Mouse (Mus musculus) CH12.LX (cell line): ENCODE measurements around the gene Gm15737. TPM values are rescaled to one million over a fixed set of nuclear protein-coding genes. Genes with fewer than 3 reads are reported as not detected.

Experiments used
- DNase-seq: peaks from one replicate; pipeline ENCODE4 v3.0.0-alpha.2; 2013; ENCODE audit errors: extremely low read depth
- H3K27ac ChIP-seq: 2 replicates; pipeline ENCODE4 v1.5.1; 2012; ENCODE audit warnings: low read depth, mild to moderate bottlenecking, control low read depth, moderate library complexity; ENCODE audit not compliant: insufficient read depth
- H3K27me3 ChIP-seq: replicated peaks from 2 replicates; pipeline ENCODE3; 2012; ENCODE audit warnings: inconsistent platforms
- H3K36me3 ChIP-seq, 2 experiments: replicated peaks in 1 of 2; 2 replicates each; pipeline versions ENCODE3 to v1.6.1; 2012; ENCODE audit warnings: inconsistent platforms in 1 of 2, low read length in 1 of 2, mild to moderate bottlenecking in 1 of 2, mixed read lengths in 1 of 2, moderate library complexity in 1 of 2; ENCODE audit not compliant: control insufficient read depth in 1 of 2, insufficient read depth in 1 of 2
- H3K4me1 ChIP-seq, 2 experiments: 2 replicates each; pipeline ENCODE4 v1.6.1; 2012; ENCODE audit warnings: inconsistent platforms in 1 of 2, moderate library complexity in 1 of 2; ENCODE audit not compliant: insufficient read depth in 2 of 2, control insufficient read depth in 1 of 2
- H3K4me2 ChIP-seq: 2 replicates; pipeline ENCODE4 v1.6.1; 2012; ENCODE audit warnings: low read depth, mild to moderate bottlenecking, control low read depth; ENCODE audit not compliant: poor library complexity, insufficient read depth, severe bottlenecking
- H3K4me3 ChIP-seq, 3 experiments: fragments of 150-350 bp in 1 of 3; sonication (generic) in 1 of 3; replicated peaks in 1 of 3; 2 replicates each; pipeline versions ENCODE3 to v1.5.1; 2011 to 2012; ENCODE audit warnings: low read depth in 2 of 3, low read length in 2 of 3, mild to moderate bottlenecking in 2 of 3, moderate library complexity in 2 of 3, control low read depth in 1 of 3, improper control_type of control experiment in 1 of 3, inconsistent platforms in 1 of 3, mixed read lengths in 1 of 3; ENCODE audit not compliant: poor library complexity in 1 of 3
- H3K79me2 ChIP-seq: replicated peaks from 2 replicates; pipeline ENCODE4 v1.6.1; 2012; ENCODE audit warnings: mild to moderate bottlenecking, moderate library complexity; ENCODE audit not compliant: control insufficient read depth, poor library complexity, insufficient read depth, severe bottlenecking; ENCODE audit errors: extremely low read depth
- H3K9ac ChIP-seq: 2 replicates; pipeline ENCODE4 v1.6.1; 2012; ENCODE audit warnings: low read depth, mild to moderate bottlenecking, control low read depth, moderate library complexity; ENCODE audit not compliant: insufficient read depth
- H3K9me3 ChIP-seq: replicated peaks from 2 replicates; pipeline ENCODE3; 2012; ENCODE audit warnings: low read length, inconsistent platforms, mixed read lengths
- BHLHE40 ChIP-seq: IDR thresholded peaks from 2 replicates; pipeline ENCODE4 v1.6.1; 2011; ENCODE audit warnings: mild to moderate bottlenecking, low read depth, low read length, improper control_type of control experiment
- CHD1 ChIP-seq: IDR thresholded peaks from 2 replicates; pipeline ENCODE4 v1.6.1; 2012; ENCODE audit warnings: low read depth, low read length, improper control_type of control experiment, inconsistent platforms
- CTCF ChIP-seq, 2 experiments: IDR thresholded peaks in 1 of 2; conservative IDR thresholded peaks in 1 of 2; 2 replicates each; pipeline ENCODE4 v1.5.1; 2011 to 2012; ENCODE audit warnings: low read depth in 2 of 2, low read length in 2 of 2, improper control_type of control experiment in 1 of 2, inconsistent platforms in 1 of 2, mild to moderate bottlenecking in 1 of 2, moderate library complexity in 1 of 2
- E2F4 ChIP-seq: IDR thresholded peaks from 2 replicates; pipeline ENCODE4 v1.6.1; 2011; ENCODE audit warnings: low read depth, low read length, improper control_type of control experiment; ENCODE audit not compliant: insufficient replicate concordance
- ELF1 ChIP-seq: IDR thresholded peaks from 2 replicates; pipeline ENCODE4 v1.6.1; 2014; ENCODE audit warnings: low read depth, mild to moderate bottlenecking, inconsistent platforms, low read length, improper control_type of control experiment
- EP300 ChIP-seq: IDR thresholded peaks from 2 replicates; pipeline ENCODE4 v1.6.1; 2011; ENCODE audit warnings: low read length, improper control_type of control experiment
- ETS1 ChIP-seq: conservative IDR thresholded peaks from 2 replicates; pipeline ENCODE4 v1.6.1; 2012; ENCODE audit warnings: low read depth, mild to moderate bottlenecking, inconsistent platforms, low read length, improper control_type of control experiment, moderate library complexity
- GABPA ChIP-seq: IDR thresholded peaks from 2 replicates; pipeline ENCODE4 v1.6.1; 2012; ENCODE audit warnings: low read depth, low read length, improper control_type of control experiment, inconsistent platforms; ENCODE audit not compliant: insufficient replicate concordance
- HCFC1 ChIP-seq: IDR thresholded peaks from 2 replicates; pipeline ENCODE4 v1.6.1; 2012; ENCODE audit warnings: low read depth, mild to moderate bottlenecking, inconsistent platforms, low read length, improper control_type of control experiment
- IRF4 ChIP-seq: IDR thresholded peaks from 2 replicates; pipeline ENCODE4 v1.6.1; 2014; ENCODE audit warnings: low read depth, mild to moderate bottlenecking, inconsistent platforms, low read length, improper control_type of control experiment
- JUN ChIP-seq: IDR thresholded peaks from 2 replicates; pipeline ENCODE4 v1.6.1; 2011; ENCODE audit warnings: low read depth, mild to moderate bottlenecking, low read length, improper control_type of control experiment, moderate library complexity; ENCODE audit not compliant: insufficient read depth
- KAT2A ChIP-seq: IDR thresholded peaks from 2 replicates; pipeline ENCODE4 v1.6.1; 2012; ENCODE audit warnings: low read length, improper control_type of control experiment, inconsistent platforms; ENCODE audit not compliant: insufficient replicate concordance
- MAFK ChIP-seq: IDR thresholded peaks from 2 replicates; pipeline ENCODE4 v1.6.1; 2011; ENCODE audit warnings: low read length, improper control_type of control experiment; ENCODE audit not compliant: insufficient replicate concordance
- MAZ ChIP-seq: IDR thresholded peaks from 2 replicates; pipeline ENCODE4 v1.6.1; 2012; ENCODE audit warnings: low read depth, mild to moderate bottlenecking, inconsistent platforms, low read length, improper control_type of control experiment, moderate library complexity
- MEF2A ChIP-seq: IDR thresholded peaks from 2 replicates; pipeline ENCODE4 v1.6.1; 2014; ENCODE audit warnings: low read depth, mild to moderate bottlenecking, inconsistent platforms, low read length, improper control_type of control experiment, borderline replicate concordance
- MXI1 ChIP-seq: IDR thresholded peaks from 2 replicates; pipeline ENCODE4 v1.6.1; 2011; ENCODE audit warnings: mild to moderate bottlenecking, low read depth, low read length, improper control_type of control experiment
- MYC ChIP-seq: IDR thresholded peaks from 2 replicates; pipeline ENCODE4 v1.6.1; 2011; ENCODE audit warnings: low read depth, mild to moderate bottlenecking, improper control_type of control experiment, low read length
- POLR2A ChIP-seq: IDR thresholded peaks from 2 replicates; pipeline ENCODE4 v1.6.1; 2011; ENCODE audit warnings: low read depth, mild to moderate bottlenecking, improper control_type of control experiment, low read length
- POLR2AphosphoS2 ChIP-seq: IDR thresholded peaks from 2 replicates; pipeline ENCODE4 v1.6.1; 2011; ENCODE audit warnings: low read depth, low read length, improper control_type of control experiment
- RAD21 ChIP-seq: IDR thresholded peaks from 2 replicates; pipeline ENCODE4 v1.6.1; 2011; ENCODE audit warnings: low read depth, mild to moderate bottlenecking, low read length, improper control_type of control experiment, moderate library complexity
- RCOR1 ChIP-seq: conservative IDR thresholded peaks from 2 replicates; pipeline ENCODE4 v1.6.1; 2012; ENCODE audit warnings: low read depth, mild to moderate bottlenecking, inconsistent platforms, low read length, improper control_type of control experiment
- SIN3A ChIP-seq: IDR thresholded peaks from 2 replicates; pipeline ENCODE4 v1.6.1; 2012; ENCODE audit warnings: low read length, improper control_type of control experiment, inconsistent platforms
- TBP ChIP-seq: conservative IDR thresholded peaks from 2 replicates; pipeline ENCODE4 v1.6.1; 2011; ENCODE audit warnings: low read depth, low read length, improper control_type of control experiment
- TCF12 ChIP-seq: IDR thresholded peaks from 2 replicates; pipeline ENCODE4 v1.6.1; 2014; ENCODE audit warnings: low read depth, mild to moderate bottlenecking, inconsistent platforms, low read length, improper control_type of control experiment
- UBTF ChIP-seq: IDR thresholded peaks from 2 replicates; pipeline ENCODE4 v1.6.1; 2012; ENCODE audit warnings: low read depth, mild to moderate bottlenecking, inconsistent platforms, low read length, improper control_type of control experiment, moderate library complexity
- ZC3H11A ChIP-seq: IDR thresholded peaks from 2 replicates; pipeline ENCODE4 v1.6.1; 2012; ENCODE audit warnings: low read depth, mild to moderate bottlenecking, inconsistent platforms, low read length, improper control_type of control experiment
- ZKSCAN1 ChIP-seq: IDR thresholded peaks from 2 replicates; pipeline ENCODE4 v1.6.1; 2012; ENCODE audit warnings: low read depth, inconsistent platforms, low read length, improper control_type of control experiment, borderline replicate concordance
- ZMIZ1 ChIP-seq: IDR thresholded peaks from 2 replicates; pipeline ENCODE4 v1.6.1; 2012; ENCODE audit warnings: low read depth, mild to moderate bottlenecking, inconsistent platforms, low read length, improper control_type of control experiment
- ZNF384 ChIP-seq: IDR thresholded peaks from 2 replicates; pipeline ENCODE4 v1.6.1; 2012; ENCODE audit warnings: low read depth, low read length, improper control_type of control experiment, inconsistent platforms
- dilution Hi-C: fragments of 300-500 bp; cut with MboI; formaldehyde crosslinking; loops from 2 replicates; pipeline ENCODE4 v1.14.3; 2020; ENCODE audit warnings: low sequenced_read_pairs; ENCODE audit not compliant: extremely low pct_unique_long_range_greater_than_20kb, extremely low pct_ligation_motif_present
- in situ Hi-C: fragments of 300-500 bp; cut with MboI; formaldehyde crosslinking; loops from 3 replicates; pipeline ENCODE4 v1.14.3; 2019; ENCODE audit warnings: low sequenced_read_pairs, low pct_ligation_motif_present, low pct_unique_long_range_greater_than_20kb, mixed read lengths
- polyA plus RNA-seq: library from polyadenylated mRNA; unstranded; fragments of >175 nt; gene quantifications from 2 replicates; pipeline ENCODE4 v1.2.1, GENCODE M21; 2012; ENCODE audit warnings: low read depth; ENCODE audit not compliant: insufficient read length
- total RNA-seq, 2 experiments: library from RNA; depleted of rRNA; stranded (reverse); fragments of 300-350 nt in 1 of 2; fragments of >200 nt in 1 of 2; gene quantifications; 2 replicates each; pipeline ENCODE4 v1.2.3; 2012 to 2014

The Gm15737 gene
- total and polyA plus RNA-seq, 3 experiments, result not detected

GRCm38 (mm10) chr6:92822006-92822405 is 47.2 kb upstream of the Gm15737 start:
- dilution Hi-C loops, result no loop called here
- Histone ChIP-seq H3K4me3 (no peak overlapping the region), H3K27ac (no peak overlapping the region), H3K4me2 (no peak overlapping the region), H3K9me3 (peaks cover 55% of the 10 kb centered on the region), H3K79me2 (no peaks in the 10 kb centered on the region), H3K27me3 (no peaks in the 10 kb centered on the region), H3K9ac (no peak overlapping the region), H3K36me3 (no peaks in the 10 kb centered on the region), H3K4me1 (no peaks in the 10 kb centered on the region)
- in situ Hi-C loops, result no loop called here
- DNase-seq, result no peak
- TF ChIP-seq ELF1 (no peak), ETS1 (no peak), MAFK (no peak), ZC3H11A (no peak), BHLHE40 (no peak), CHD1 (no peak), MXI1 (no peak), CTCF (conservative IDR thresholded peaks at IDR 0.05 in 1 of 2, IDR thresholded peaks at IDR 0.05 in 1 of 2; ENCODE audit: low read depth in 2 of 2, low read length in 2 of 2) (no peak), TCF12 (no peak), KAT2A (no peak), MEF2A (no peak), MYC (no peak), RCOR1 (no peak), ZKSCAN1 (no peak), IRF4 (no peak), GABPA (no peak), TBP (no peak), ZNF384 (no peak), RAD21 (no peak)

- no peaks in the 10 kb centered on the region for H3K4me1 ChIP-seq
- H3K4me3 ChIP-seq, result no peak overlapping the region
- no peak for DNase-seq
- TF ChIP-seq KAT2A (no peak), MYC (no peak), POLR2A (no peak), ETS1 (no peak), ZMIZ1 (no peak), UBTF (no peak), MEF2A (no peak), SIN3A (no peak), EP300 (no peak), JUN (no peak), POLR2AphosphoS2 (no peak), MAZ (no peak), RCOR1 (no peak), TCF12 (no peak), CHD1 (no peak), ZKSCAN1 (no peak), GABPA (no peak), E2F4 (no peak), HCFC1 (no peak)
- H3K27ac ChIP-seq, result no peak overlapping the region
- no peaks in the 10 kb centered on the region for H3K27me3 ChIP-seq
- no peaks in the 10 kb centered on the region for H3K36me3 ChIP-seq
- in situ Hi-C loops (no loop called here), dilution Hi-C loops (no loop called here)
- H3K9me3 ChIP-seq, result peaks cover 57% of the 10 kb centered on the region
- H3K4me2 ChIP-seq, result no peak overlapping the region
- no peaks in the 10 kb centered on the region for H3K79me2 ChIP-seq
- no peak overlapping the region for H3K9ac ChIP-seq
Measured at GRCm38 (mm10) chr6:92823991-92824390, 45.2 kb upstream of the Gm15737 start.
